Mouse (Mus musculus) forebrain, postnatal 0 days (tissue): ENCODE measurements around the gene Farp1. TPM values are rescaled to one million over a fixed set of nuclear protein-coding genes. Genes with fewer than 3 reads are reported as not detected.
"Not testable (repeated sequence)": the region's sequence is repeated elsewhere in the genome, so short reads cannot be mapped to it uniquely, and the experiment has no call there.

Experiments used
- ATAC-seq: fragments of 200-750 bp; cut with Nextera tagmentation; 2 replicates; pipeline ENCODE4 v1.8.0; 2017; ENCODE audit warnings: mild to moderate bottlenecking, moderate library complexity
- DNase-seq: peaks from one replicate; pipeline ENCODE4 v3.0.0-alpha.2; 2015
- H3K27ac ChIP-seq: fragments of 300-500 bp; sonication (generic); 2 replicates; pipeline ENCODE4 v1.5.1; 2014; ENCODE audit warnings: low read depth, mild to moderate bottlenecking, antibody characterized with exemption, low read length, moderate library complexity, mixed read lengths
- H3K27me3 ChIP-seq: fragments of 300-500 bp; sonication (generic); 2 replicates; pipeline ENCODE4 v1.6.1; 2014; ENCODE audit warnings: mild to moderate bottlenecking, low read length, mixed read lengths; ENCODE audit not compliant: insufficient read depth
- H3K36me3 ChIP-seq: fragments of 300-500 bp; sonication (generic); 2 replicates; pipeline ENCODE4 v1.6.1; 2014; ENCODE audit warnings: mild to moderate bottlenecking, moderate library complexity; ENCODE audit not compliant: insufficient read depth
- H3K4me1 ChIP-seq: fragments of 300-500 bp; sonication (generic); 2 replicates; pipeline ENCODE4 v1.6.1; 2014; ENCODE audit warnings: antibody characterized with exemption; ENCODE audit not compliant: insufficient read depth
- H3K4me2 ChIP-seq: fragments of 300-500 bp; sonication (generic); 2 replicates; pipeline ENCODE4 v1.6.1; 2014; ENCODE audit warnings: low read depth, mild to moderate bottlenecking, moderate library complexity
- H3K4me3 ChIP-seq: fragments of 300-500 bp; sonication (generic); 2 replicates; pipeline ENCODE4 v1.5.1; 2014; ENCODE audit warnings: low read depth, low read length, mixed read lengths
- H3K9ac ChIP-seq: fragments of 300-500 bp; sonication (generic); 2 replicates; pipeline ENCODE4 v1.6.1; 2014; ENCODE audit warnings: mild to moderate bottlenecking
- H3K9me3 ChIP-seq: fragments of 300-500 bp; sonication (generic); 2 replicates; pipeline ENCODE4 v1.6.1; 2016; ENCODE audit warnings: low read length
- CTCF ChIP-seq: sonication (generic); IDR thresholded peaks from 2 replicates; pipeline ENCODE4 v1.5.1; 2016; ENCODE audit warnings: antibody characterized with exemption, control low read depth, low read depth
- WGBS: fragments of 180-500 bp; shearing (Covaris S2); extraction: QIAGEN DNeasy Blood & Tissue Kit; methylation state at CpG from one replicate; pipeline ENCODE4 v1.1.7; 2014; 5-methylcytosine and 5-hydroxymethylcytosine counted together
- polyA plus RNA-seq: library from polyadenylated mRNA; unstranded; fragments of >200 nt; fragmentation: Nextera tagmentation; extraction: Ambion mirVana; gene quantifications from 2 replicates; pipeline ENCODE4 v1.2.1, GENCODE M21; 2015
- total RNA-seq: library from RNA; depleted of rRNA; stranded (reverse); fragments of >200 nt; gene quantifications from 2 replicates; pipeline ENCODE4 v1.2.3, GENCODE M21; 2014

The Farp1 gene
- total and polyA plus RNA-seq, 2 experiments from 2014 or later: 48.3 to 120 TPM

DNA sequence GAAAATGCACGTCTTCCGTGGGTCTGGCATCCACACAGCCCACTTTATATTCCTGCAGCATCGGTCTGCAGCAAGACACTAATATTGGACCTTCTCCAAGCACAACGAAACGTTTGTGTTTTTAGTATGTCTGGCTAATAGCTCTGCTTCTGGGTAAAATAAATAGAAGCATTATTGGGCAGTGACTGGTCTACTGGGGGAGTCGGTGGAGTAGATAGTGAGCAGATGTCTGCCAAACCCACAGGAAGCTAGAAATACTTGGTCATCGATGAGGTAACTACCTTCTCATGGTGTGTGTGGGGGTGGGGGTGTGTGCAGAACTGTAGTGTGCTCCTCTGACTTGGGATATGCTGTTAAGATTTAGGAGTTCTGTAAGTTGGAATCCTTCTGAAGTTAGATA is 2.3 kb downstream of the Farp1 start:
- H3K4me2 ChIP-seq: peak overlapping the region; percentile 90
- no peak for TF ChIP-seq CTCF
- H3K4me3 ChIP-seq: peak overlapping the region; percentile 81
- DNase-seq (no peak), ATAC-seq (no peak)
- peak overlapping the region; percentile 92 for H3K27ac ChIP-seq
- peaks cover 24% of the 10 kb centered on the region for H3K4me1 ChIP-seq
- WGBS: 8% methylated on average over 7 of the region's 7 CpGs
- H3K27me3 ChIP-seq: no peaks in the 10 kb centered on the region
- no peaks in the 10 kb centered on the region for H3K9me3 ChIP-seq
- peak overlapping the region; percentile 98 for H3K9ac ChIP-seq
- H3K36me3 ChIP-seq: no peaks in the 10 kb centered on the region

DNA sequence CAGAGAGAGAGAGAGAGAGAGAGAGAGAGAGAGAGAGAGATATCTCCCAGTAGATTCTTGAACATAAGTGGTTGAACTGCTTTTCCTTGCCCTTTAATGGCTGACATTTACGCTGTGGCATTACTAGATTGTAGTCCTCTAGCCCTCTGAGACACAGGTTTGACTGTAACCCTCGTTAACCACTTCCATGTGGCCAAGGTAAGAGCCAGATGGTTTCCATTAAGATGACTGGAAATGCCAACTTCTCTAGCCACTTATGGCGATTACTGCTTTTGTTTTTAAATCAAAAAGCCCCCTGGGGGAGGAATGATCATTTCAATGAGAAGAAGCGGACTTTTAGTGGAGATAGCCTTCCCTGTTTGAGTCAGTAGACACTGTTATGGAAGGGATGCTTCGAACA is 3.7 kb downstream of the Farp1 start:
- ATAC-seq (no peak), DNase-seq (no peak)
- Histone ChIP-seq H3K27ac (no peak overlapping the region), H3K4me1 (peaks cover 24% of the 10 kb centered on the region), H3K4me3 (no peak overlapping the region), H3K4me2 (peak overlapping the region; percentile 24), H3K36me3 (no peaks in the 10 kb centered on the region), H3K27me3 (no peaks in the 10 kb centered on the region), H3K9me3 (no peaks in the 10 kb centered on the region), H3K9ac (no peak overlapping the region)
- 55% methylated on average over 5 of the region's 5 CpGs for WGBS
- no peak for TF ChIP-seq CTCF

DNA sequence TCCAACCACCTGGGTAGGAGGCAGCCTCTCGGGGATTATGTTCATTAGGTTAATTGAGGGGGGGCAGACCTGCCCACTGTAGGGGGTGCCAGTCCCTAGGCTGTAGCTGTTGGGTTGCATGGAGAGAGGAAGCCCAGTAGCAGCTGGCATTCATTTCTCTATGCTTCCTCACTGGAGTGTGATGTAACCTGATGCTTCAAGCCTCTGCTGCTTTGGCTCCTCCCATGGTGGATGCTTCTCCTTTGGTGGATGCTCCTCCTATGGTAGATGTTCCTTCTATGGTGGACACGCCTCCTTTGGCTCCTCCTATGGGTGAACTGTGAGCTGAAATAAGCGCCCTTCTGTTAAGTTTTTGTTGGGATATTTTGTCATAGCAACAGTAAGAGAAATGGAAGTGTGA is 9.1 kb downstream of the Farp1 start:
- no peaks in the 10 kb centered on the region for H3K9me3 ChIP-seq
- TF ChIP-seq CTCF: no peak
- H3K27ac ChIP-seq: no peak overlapping the region
- no peak overlapping the region for H3K4me3 ChIP-seq
- no peak overlapping the region for H3K4me2 ChIP-seq
- DNase-seq (no peak), ATAC-seq (0 out of 2 replicates have a peak, but pooled peaks have one; percentile 27)
- no peak overlapping the region for H3K9ac ChIP-seq
- peaks cover 5% of the 10 kb centered on the region; the same call in 1 of the 2 replicates for H3K36me3 ChIP-seq
- H3K27me3 ChIP-seq: no peaks in the 10 kb centered on the region
- H3K4me1 ChIP-seq: peaks cover 2% of the 10 kb centered on the region; the same call in 1 of the 2 replicates
- 74% methylated on average over 3 of the region's 3 CpGs for WGBS

DNA sequence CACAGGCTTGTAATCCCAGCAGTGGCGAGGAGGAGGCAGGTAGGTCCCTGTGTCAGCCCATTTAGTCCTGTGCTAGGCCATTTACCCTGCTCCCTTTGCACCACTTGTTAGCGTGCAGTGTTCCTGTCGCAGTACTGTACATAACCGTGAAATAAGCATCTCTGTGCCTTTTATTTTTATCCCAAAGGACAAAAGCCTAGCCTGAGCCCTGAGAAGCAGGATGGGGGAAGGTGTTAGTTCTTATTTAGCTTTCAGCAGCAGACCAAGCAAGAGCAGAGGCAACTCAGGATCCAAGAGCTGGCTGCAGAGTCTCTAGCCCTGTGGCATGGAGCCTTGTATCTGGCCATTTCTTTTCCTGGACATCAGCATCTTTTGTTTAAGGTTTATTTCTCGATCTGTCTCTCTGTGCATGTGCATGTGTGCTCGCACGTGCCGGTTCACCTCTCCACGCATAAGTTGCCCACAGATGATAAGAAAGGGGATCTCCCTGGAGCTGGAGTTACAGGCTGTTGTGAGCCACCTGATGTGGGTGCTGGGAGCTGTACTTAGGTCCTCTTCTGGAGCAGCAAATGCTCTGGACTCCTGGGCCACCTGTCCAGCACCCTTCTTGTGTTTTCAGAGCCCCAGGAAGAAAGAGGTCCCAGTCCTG is 11.4 kb downstream of the Farp1 start:
- TF ChIP-seq CTCF: no peak
- no peak overlapping the region for H3K9ac ChIP-seq
- ATAC-seq: no peak

DNA sequence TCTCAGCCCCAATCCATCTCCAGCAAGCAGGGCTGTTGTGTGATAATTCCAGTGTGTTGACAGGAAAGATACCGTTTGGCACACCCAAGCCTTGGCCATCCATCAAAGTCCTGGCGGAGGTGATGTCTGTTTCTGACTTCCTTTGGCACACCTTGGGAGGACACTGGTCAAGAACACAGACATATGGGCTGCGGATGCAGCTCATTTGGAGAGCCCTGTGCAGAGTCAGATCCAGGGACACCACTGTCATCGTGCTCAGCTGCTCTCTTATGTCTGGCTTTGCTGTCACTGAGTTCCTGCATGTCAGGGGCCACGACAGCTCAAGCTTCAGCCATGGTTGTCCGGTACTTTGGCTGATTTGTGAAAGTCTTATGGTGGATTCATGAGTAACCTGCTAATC is 12.8 kb downstream of the Farp1 start:
- Histone ChIP-seq H3K4me1 (no peaks in the 10 kb centered on the region), H3K27ac (no peak overlapping the region), H3K4me2 (no peak overlapping the region), H3K36me3 (peaks cover 5% of the 10 kb centered on the region; the same call in 1 of the 2 replicates), H3K9me3 (no peaks in the 10 kb centered on the region), H3K27me3 (no peaks in the 10 kb centered on the region), H3K4me3 (no peak overlapping the region), H3K9ac (no peak overlapping the region)
- DNase-seq (no peak), ATAC-seq (no peak)
- 89% methylated on average over 6 of the region's 6 CpGs for WGBS
- no peak for TF ChIP-seq CTCF

More for the DNA sequence above, 11.4 kb downstream of the Farp1 start:
- no peaks in the 10 kb centered on the region for H3K4me1 ChIP-seq
- H3K27ac ChIP-seq: no peak overlapping the region
- H3K36me3 ChIP-seq: peaks cover 5% of the 10 kb centered on the region; the same call in 1 of the 2 replicates
- no peak overlapping the region for H3K4me2 ChIP-seq
- no peak for DNase-seq
- H3K9me3 ChIP-seq: no peaks in the 10 kb centered on the region
- 76% methylated on average over 9 of the region's 9 CpGs for WGBS
- H3K27me3 ChIP-seq: no peaks in the 10 kb centered on the region
- H3K4me3 ChIP-seq: no peak overlapping the region

DNA sequence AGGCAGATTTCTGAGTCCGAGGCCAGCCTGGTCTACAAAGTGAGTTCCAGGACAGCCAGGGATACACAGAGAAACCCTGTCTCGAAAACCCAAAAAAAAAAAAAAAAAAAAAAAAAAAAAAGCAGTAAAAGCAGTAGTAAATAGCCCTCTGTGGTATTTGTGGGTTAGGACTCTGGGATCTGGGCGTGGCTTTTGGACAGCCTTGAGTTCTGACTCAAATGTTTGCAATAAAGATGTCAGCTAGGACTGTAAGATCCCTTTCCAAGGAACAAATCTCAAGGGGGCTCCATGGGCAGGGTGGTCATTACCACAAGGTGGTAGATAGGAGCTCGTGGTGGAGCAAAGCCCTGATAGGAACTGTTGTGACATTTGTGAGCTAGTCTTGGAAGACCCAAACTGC is 16.0 kb downstream of the Farp1 start:
- 94% methylated on average over 3 of the region's 4 CpGs for WGBS

DNA sequence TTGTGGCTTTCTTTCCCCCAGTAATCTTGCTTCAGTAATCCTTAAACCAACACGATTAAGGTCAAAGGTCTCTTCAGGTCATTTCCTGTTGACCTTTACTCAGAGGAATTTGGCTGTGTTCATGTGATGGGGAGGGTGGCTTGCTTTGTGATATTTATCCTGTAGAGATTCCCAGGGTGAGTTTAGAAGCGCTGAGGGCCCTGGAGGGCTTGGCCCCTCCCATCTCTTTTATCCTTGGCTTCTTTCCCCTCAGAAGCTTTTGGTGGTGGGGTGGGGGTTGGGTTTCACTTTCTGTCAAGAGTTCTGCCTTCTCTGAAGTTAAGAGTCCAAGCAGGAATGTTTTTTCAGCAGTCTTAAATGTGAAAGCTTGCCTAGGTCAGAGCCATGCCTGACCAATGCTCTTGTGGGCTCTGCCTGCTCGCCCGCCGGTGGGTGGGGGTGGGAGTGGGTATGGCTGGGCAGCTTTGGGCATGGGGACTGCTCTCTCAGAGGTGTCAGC is 18.1 kb downstream of the Farp1 start:
- ATAC-seq: no peak; the same call in 1 of the 2 replicates
- H3K4me1 ChIP-seq: peaks cover 8% of the 10 kb centered on the region
- DNase-seq: no peak
- no peaks in the 10 kb centered on the region for H3K27me3 ChIP-seq
- no peak overlapping the region for H3K4me2 ChIP-seq
- no peaks in the 10 kb centered on the region for H3K9me3 ChIP-seq
- WGBS: 5% methylated on average over 5 of the region's 5 CpGs
- 0 out of 2 replicates have a peak, but pooled peaks cover under 1% of the 10 kb centered on the region for H3K36me3 ChIP-seq
- no peak overlapping the region for H3K9ac ChIP-seq
- TF ChIP-seq CTCF: no peak
- no peak overlapping the region for H3K4me3 ChIP-seq
- H3K27ac ChIP-seq: 0 out of 2 replicates have a peak overlapping the region, but pooled peaks have one; percentile 3

More for the DNA sequence above, 16.0 kb downstream of the Farp1 start:
- not testable (repeated sequence) for H3K27ac ChIP-seq, H3K9me3 ChIP-seq, H3K4me1 ChIP-seq, DNase-seq, H3K9ac ChIP-seq, H3K27me3 ChIP-seq, H3K4me3 ChIP-seq, H3K36me3 ChIP-seq, ATAC-seq, H3K4me2 ChIP-seq
